Mouse (Mus musculus) cerebellum, postnatal 36 days (tissue): ENCODE measurements around the gene Nop16.
"Not testable (repeated sequence)": the region's sequence is repeated elsewhere in the genome, so short reads cannot be mapped to it uniquely, and the experiment has no call there.

Source experiments
- DNase-seq, 2 experiments: peaks; one replicate each; pipeline ENCODE4 v3.0.0; 2021 to 2022; ENCODE audit warnings: mixed read lengths in 2 of 2

The Nop16 gene

DNA sequence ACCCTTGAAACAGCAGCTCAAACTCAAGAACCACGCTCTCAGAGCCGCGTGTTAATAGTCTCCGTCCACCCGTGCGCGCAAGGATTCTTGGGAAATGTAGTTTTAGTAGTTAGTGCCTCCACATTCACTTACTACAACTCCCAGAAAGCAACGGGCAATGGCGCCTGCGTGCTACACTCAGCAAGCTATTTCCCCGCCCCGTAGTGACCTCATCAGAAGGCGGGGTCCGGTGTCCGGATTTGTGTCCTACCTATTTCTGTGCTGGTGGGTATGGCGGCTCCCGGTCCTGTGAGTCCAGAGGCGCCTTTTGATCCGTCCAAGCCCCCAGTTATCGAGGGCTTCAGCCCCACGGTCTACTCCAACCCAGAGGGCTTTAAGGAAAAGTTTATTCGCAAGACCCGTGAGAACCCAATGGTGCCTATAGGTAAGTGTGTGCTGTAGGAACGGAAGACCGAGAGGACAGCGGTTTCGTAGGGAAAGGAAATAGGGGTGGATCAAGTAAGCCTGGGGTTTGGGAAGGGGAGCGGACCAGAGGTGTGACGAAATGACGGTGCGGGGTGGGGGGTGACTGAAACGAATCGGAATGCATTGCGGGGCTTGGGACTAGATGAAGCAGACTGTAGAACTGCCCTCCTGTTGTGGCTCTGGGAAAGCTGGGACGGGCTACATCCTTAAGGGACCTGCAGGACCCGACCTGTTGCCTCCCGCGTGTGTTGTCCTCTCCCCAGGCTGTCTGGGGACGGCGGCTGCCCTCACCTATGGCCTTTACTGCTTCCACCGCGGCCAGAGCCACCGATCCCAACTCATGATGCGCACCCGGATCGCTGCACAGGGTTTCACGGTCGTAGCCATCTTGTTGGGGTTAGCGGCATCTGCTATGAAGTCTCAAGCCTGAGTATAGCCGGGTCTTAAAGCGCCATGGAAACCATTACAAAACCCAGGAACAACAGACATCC is at the start of gene Nop16, which contains the start of gene Higd2a:
Nop16 (minus strand) TSS at position 95 of the 956 bp plus-strand sequence.
Higd2a (plus strand) TSS at position 212 of the 956 bp plus-strand sequence.
- peak; percentile 94 to 97 for DNase-seq

DNA sequence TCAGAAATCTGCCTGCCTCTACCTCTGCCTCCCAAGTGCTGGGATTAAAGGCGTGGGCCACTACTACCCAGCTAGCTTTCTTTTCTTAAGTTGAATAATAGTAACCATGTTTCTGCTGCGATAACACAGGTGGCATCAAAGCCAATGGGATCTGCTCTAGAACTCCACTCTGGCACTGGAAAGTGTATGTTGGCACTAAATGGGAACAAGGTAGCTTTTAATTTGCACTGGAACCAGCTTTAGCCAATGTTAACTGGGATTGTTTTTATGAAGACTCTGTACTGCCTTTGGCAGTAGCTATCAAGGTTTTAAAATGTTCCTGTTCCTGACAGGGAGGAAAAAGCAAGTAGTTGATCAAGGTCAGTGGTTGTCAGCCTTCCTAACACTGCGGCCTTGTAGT is 45.1 kb upstream of the Nop16 start:
- DNase-seq: no peak

- no peak for DNase-seq
Measured at GRCm38 (mm10) chr13:54632731-54633277, 42.9 kb upstream of the Nop16 start.

DNA sequence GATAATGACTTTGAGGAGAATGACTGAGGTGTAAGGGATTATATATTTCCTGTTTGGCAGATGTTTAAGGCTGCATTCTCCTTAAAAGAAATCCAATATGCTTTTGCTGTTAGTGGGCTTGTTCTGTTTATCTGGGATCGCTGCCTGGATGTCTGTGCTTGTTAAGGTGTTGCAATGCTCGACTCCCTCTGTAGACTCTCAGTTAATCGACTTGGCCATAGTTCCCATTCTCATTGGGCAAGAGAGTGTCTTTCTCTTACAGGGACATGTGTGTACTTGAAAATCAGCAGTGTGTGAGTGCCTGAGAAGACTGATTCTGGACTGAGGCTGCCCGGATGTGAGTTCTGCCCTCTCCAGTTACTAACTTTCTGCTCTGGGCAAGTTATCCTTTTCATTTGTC is 39.2 kb upstream of the Nop16 start:
- DNase-seq: no peak

- DNase-seq: no peak
Measured at GRCm38 (mm10) chr13:54621960-54622521, 32.2 kb upstream of the Nop16 start.

GRCm38 (mm10) chr13:54621155-54621932 is 31.5 kb upstream of the Nop16 start, which contains the start of gene Faf2:
Gene Faf2, plus strand, starts transcription at chr13:54621784.
- DNase-seq: peak; percentile 99 to 100

DNA sequence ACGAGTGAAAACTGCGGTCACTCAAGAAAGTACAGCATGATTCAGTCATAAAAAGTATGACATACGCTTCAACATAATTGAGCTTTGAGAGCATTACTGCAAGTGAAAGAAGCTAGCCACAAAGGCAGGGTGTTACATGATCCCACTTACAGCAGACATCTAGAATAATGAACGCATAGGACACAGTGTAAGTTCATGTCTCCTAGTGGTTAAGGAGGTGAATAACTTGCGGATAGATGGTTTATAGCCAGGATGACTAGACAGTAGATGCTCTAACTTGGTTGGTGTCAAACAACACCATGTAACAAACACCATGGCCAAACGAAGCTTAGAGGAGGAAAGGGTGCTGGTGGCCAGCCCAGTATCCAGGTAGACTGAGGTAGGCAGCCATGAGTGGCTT is 27.1 kb upstream of the Nop16 start:
- DNase-seq: no peak

DNA sequence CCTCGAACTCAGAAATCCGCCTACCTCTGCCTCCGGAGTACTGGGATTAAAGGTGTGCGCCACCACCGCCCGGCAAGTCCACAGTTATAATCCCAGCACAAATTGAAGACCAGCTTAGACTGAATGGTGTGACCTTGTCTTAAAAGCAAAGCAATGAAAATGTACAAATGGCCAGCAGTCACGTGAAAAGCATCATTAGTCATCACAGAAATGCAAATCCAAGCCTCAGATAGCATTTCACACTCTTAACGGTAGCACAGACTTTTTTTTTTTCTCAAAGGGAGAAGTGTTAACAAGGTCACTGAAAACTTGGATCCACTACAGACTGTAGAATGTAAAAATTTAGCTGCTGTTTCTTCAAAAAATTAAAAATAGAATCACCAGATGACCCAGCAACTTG is 26.4 kb upstream of the Nop16 start:
- no peak for DNase-seq

- DNase-seq: not testable (repeated sequence)
Measured at GRCm38 (mm10) chr13:54613141-54613540, 23.3 kb upstream of the Nop16 start.

DNA sequence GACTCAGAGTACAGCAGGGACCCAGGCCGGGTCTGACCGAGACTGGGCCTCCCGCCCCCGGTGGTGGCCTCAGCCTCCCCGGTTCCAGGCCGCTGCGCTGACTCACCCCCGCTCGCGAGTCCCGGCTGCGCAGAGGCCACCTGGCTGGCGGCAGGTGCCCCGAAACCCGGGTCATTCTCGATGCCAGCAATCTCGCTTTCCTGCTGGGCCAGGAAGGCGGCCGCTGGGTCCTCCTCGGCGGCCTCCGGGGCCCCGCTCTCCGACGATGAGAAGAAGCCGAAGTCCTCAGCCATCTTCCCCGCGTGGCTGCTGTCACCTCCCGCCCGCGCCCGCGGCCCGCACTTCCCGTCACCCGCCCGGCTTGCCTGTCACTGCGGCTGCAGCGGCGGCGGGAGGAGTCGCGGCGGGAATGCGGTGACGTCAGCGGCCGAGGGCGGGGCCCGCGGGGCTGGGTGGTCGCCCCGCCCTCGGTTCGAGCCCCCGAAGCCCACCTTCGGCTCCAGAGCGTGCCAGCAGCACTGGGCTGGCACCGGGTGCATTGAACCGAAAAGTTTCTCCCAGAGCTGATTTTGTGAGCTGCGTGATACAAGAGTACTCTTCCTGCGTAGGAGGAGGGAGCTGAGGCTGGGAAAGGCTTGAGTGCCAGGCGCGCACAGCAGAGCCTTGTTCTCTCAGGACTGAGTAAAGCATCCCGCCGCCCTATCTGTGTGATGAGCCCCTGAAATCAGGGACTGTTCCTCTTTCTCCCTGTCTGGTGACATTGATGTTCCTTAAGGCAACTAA is 21.3 kb upstream of the Nop16 start, which contains the start of gene Cltb:
Cltb (minus strand) TSS at position 373 of the 783 bp plus-strand sequence.
- peak; percentile 93 to 96 for DNase-seq

GRCm38 (mm10) chr13:54610613-54610971 is 20.7 kb upstream of the Nop16 start:
- DNase-seq: peak in 1 of 2 experiments; percentile 46

DNA sequence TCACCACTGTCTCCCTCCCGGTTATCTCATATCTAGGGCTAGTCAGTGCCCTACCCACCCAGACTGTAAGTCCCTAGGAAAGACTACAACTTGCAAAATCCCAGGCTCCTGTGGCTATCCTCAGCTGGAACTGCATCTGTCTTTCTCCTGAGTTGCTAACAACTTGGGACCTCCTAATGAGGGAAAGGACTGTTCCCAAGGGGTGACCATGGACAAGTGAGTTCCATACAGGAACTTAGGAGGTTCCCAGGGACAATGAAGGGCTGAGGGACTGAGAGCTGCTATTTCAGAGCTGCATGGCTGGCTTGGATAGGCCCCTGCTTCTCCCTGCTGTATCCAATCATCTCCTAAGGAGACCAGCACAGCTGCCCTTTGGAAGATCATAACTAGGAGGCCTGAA is 19.4 kb upstream of the Nop16 start:
- no peak for DNase-seq

GRCm38 (mm10) chr13:54608666-54609065 is 18.8 kb upstream of the Nop16 start:
- DNase-seq: peak; percentile 57 to 62

DNA sequence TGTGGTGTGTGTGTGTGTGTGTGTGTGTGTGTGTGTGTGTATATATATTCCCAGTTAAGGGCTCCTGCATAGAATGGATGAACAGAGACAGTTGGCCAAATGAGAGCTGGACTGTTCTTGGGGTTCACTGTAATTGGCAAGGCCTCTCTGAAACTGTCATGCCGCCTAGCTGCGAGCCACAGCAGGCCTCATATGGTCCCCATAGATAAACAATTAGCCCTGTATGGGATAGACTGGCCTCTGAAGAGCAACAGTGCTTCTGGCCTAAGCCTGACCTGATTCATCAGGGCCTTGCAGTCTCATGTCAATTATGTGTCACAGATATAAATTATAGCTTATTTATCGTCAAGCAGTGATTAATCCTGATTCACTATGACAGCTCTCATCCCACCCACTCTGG is 18.1 kb upstream of the Nop16 start:
- DNase-seq: no peak

DNA sequence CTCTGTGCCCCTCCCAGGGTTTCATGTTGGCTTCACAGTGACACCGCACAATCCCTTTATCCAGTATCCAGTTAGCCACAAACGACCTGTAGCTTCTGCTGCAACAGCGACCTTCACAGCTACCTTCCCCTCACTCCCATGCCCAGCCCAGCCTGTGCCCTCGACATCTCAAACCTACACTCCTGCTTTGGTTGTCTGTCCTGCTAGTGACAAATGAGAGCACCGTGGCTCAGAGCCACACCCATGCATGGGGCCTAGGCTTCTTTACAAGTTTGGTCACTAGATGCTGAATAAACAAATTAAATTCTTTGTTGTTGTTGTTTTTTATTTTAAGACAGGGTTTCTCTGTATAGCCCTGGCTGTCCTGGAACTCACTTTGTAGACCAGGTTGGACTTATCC is 17.3 kb upstream of the Nop16 start:
- no peak for DNase-seq

DNA sequence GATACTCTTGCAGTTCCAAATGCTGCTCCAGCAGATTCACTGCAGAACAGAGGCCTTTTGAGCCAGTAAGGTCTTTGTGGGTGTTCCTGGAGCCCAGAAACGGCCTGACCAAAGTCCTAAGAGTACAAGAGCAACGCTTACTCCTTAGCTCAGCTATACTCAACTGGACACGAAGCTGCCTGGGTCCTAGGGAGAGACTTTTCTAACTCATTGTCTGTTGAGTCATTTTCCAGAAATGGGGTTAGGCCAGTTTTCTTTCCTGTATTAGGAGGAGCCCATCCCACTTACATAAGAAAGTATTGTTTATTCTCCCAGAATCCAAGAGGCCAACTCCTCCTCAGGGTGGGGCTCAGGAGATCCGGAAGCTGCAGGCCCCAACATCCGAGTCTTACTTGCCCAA is 15.5 kb upstream of the Nop16 start:
- DNase-seq: no peak

GRCm38 (mm10) chr13:54604221-54604620 is 14.3 kb upstream of the Nop16 start:
- no peak for DNase-seq

GRCm38 (mm10) chr13:54603501-54603900 is 13.6 kb upstream of the Nop16 start:
- no peak for DNase-seq

- no peak for DNase-seq
Measured at GRCm38 (mm10) chr13:54602639-54603111, 12.8 kb upstream of the Nop16 start.

DNA sequence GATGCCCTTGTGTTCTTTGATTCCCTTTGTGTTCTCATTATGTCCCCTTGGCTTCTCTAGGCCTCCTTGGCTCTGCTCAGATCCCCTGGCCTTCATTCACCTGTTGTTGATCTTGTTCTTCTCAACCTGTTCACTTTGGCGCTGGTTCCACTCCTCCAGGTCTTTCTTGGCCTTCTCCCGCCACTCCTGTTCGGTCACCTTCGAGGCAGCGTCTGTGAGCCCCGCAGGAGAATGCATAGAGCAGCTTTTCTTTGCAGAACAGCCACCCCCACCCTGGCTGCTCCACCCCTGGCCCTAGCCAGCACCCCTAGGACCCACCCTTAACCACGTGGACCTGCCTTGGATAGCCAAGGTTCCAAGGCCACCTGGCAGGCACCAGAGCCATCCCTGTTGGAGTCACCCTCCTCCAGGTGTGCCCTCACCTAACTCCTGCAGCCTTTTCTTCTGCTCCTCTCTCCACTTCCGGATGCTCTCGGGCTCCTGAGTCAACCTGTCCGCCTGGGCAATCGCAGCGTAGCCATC is 8.8 kb upstream of the Nop16 start:
- peak; percentile 33 to 46 for DNase-seq

DNA sequence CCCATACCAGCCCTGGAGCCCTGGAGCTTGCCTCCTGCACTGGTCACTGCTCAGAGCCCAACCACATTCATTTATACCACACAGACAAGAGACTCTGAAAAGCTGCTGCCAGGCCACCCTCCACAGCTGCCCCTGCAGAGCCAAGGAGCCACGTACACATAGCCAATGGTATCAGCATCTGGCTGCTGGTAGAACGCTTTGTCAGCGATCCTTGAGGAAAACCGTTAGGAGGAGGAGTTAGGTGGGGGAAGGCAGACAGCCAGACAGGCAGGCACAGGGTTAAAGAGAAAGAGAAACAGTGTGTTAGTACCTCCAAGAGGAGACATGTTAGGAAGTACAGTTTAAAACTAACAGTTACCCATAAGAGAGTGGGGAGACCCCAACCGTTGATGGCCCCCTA is 7.0 kb upstream of the Nop16 start:
- DNase-seq: no peak
